Mouse (Mus musculus) kidney, adult 2 months (tissue): ENCODE data around the gene 4930426L09Rik.

Source experiments
- CTCF ChIP-seq: fragments of 200-500 bp; conservative IDR thresholded peaks from 2 replicates; pipeline ENCODE4 v1.5.1; 2011; ENCODE audit warnings: low read depth, mild to moderate bottlenecking, control low read depth, low read length, moderate library complexity, mixed read lengths; ENCODE audit not compliant: insufficient read depth, insufficient read length
- POLR2A ChIP-seq: fragments of 200-500 bp; IDR thresholded peaks from one replicate; pipeline ENCODE4 v1.6.1; 2011; ENCODE audit warnings: low read depth, low read length, control low read depth

DNA sequence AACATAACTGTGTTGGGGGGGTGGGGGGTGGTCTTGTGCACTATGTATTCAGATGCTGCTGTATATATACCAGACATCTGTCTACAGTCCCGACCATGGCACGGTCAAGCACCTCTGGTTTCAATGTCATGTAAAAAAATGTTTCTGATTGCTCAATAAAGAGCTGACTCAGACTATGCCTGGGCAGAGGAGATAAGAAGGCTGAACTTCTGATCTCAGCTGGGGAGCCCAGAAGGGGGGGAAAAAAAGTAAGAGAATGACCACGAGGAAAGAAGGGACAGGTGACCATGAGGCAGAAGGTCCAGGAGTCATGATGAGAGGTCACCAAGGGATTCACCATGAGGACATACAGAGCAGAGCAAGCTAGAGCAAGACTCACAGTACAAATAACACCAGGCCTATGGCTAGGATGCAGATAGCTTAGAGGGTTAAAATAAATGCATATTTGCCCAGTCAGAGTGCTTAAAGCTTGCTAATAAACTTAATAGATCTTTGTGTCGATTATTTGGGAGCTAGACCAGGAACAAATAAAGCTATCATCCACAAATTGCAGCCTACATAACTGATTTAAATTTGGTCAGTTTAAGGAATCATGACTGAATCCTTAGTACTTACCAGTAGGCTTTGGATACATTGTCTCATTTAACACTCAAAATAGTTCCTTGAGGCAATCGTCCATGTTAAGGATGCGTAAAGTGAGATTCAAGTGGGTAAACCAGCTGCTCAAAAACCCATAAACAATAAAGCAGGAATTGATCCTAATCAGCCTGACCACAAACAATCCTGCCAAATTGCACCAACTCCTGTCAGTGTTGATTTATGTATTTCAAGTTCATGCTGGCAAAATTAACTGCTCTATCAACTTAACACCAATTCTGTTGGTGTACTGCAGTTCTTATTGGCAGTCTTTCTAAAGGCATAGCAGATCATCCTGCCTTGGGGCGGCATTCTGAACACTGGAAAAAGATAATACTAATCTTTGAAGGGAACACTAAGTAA is 5.3 kb upstream of the 4930426L09Rik start:
- no peak for TF ChIP-seq CTCF
- TF ChIP-seq POLR2A, result no peak
